Mouse (Mus musculus) testis, adult 2 months (tissue): Measurements from ENCODE around the gene Tiam1.

Experiments
- CTCF ChIP-seq: fragments of 200-500 bp; IDR thresholded peaks from 2 replicates; pipeline ENCODE4 v1.5.1; 2012; ENCODE audit warnings: low read depth, mild to moderate bottlenecking, inconsistent platforms, low read length, moderate library complexity; ENCODE audit not compliant: control insufficient read depth, insufficient read depth, insufficient replicate concordance
- POLR2A ChIP-seq: fragments of 200-500 bp; IDR thresholded peaks from 2 replicates; pipeline ENCODE4 v1.6.1; 2012; ENCODE audit warnings: low read depth, mild to moderate bottlenecking, inconsistent platforms, low read length, moderate library complexity; ENCODE audit not compliant: control insufficient read depth

DNA sequence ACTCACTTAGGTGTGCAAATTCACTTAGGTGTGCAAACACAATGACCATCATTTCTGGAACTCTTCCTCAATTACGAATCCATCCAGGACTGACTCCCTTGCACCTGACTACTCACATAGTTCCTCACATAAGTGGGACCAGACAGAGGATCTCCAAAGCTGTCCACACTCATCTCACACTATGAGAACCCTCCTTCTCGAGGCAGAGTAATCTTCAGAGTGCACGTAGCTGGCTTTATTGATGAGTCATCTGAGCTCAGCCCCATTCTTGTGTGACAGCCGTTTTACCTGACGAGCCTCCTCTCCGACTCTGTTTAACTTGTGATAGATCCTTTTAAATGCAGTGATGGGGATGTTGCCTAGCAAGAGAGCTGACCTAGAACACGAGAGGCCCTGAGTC is 41.0 kb downstream of the Tiam1 start:
- TF ChIP-seq CTCF (no peak), POLR2A (no peak)
